Mouse (Mus musculus): ENCODE data around the gene Hras. TPM values are rescaled to one million over a fixed set of nuclear protein-coding genes. Genes with fewer than 3 reads are reported as not detected.

The Hras gene
- polyA plus RNA-seq, 1 experiment from 2014 or later: 93.9 TPM

DNA sequence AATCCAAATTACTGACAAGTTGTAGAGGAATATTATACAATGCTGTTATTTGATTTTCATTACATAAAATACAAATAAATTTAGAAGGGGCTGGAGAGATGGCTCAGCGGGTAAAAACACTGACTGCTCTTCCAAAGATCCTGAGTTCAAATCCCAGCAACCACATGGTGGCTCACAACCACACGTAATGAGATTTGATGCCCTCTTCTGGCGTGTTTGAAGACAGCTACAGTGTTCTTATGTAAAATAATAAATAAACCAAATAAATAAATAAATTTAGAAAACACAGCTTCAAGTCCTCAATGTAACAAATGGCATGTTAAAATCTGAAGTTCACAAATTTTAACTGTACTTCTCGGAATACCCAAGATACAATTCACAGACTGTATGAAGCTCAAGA, 18.7 kb downstream of the Hras start:
- WGBS: 80% methylated on average over 4 of the region's 4 CpGs
- Histone ChIP-seq H3K27ac (replicated peaks in 1 of 2; ENCODE audit: control insufficient read depth in 1 of 2, insufficient read depth in 1 of 2, low read depth in 2 of 2, low read length in 2 of 2) (no peak overlapping the region), H3K9ac (ENCODE audit: low read length) (no peak overlapping the region), H3K4me2 (ENCODE audit: low read length) (no peak overlapping the region), H3K36me3 (ENCODE audit: control insufficient read depth, insufficient read depth, low read length) (no peaks in the 10 kb centered on the region), H3K9me3 (ENCODE audit: control insufficient read depth, low read length) (no peaks in the 10 kb centered on the region), H3K27me3 (ENCODE audit: control insufficient read depth, insufficient read depth, low read length) (peaks cover 10% of the 10 kb centered on the region; the same call in 1 of the 2 replicates), H3K4me3 (ENCODE audit: control insufficient read depth in 1 of 2, insufficient read depth in 1 of 2, low read depth in 1 of 2, low read length in 2 of 2) (no peak overlapping the region), H3K4me1 (ENCODE audit: control insufficient read depth in 2 of 2, insufficient read depth in 2 of 2, low read length in 2 of 2) (peaks cover 5 to 6% of the 10 kb centered on the region in 2 experiments; a peak in 2 of 4 replicates)
- ATAC-seq (ENCODE audit: insufficient number of reproducible peaks, insufficient read depth, low FRiP score, low read depth): no peak

- no peaks in the 10 kb centered on the region for H3K9me3 ChIP-seq (ENCODE audit: control insufficient read depth, low read length)
- H3K27me3 ChIP-seq (ENCODE audit: control insufficient read depth, insufficient read depth, low read length): peaks cover 10% of the 10 kb centered on the region; the same call in 1 of the 2 replicates
- WGBS: 92% methylated on average over 5 of the region's 5 CpGs
- peak overlapping the region; percentile 96 to 99; a peak in 1 of 4 replicates for H3K27ac ChIP-seq (replicated peaks in 1 of 2; ENCODE audit: control insufficient read depth in 1 of 2, insufficient read depth in 1 of 2, low read depth in 2 of 2, low read length in 2 of 2)
- ATAC-seq (ENCODE audit: insufficient number of reproducible peaks, insufficient read depth, low FRiP score, low read depth): no peak
- peak overlapping the region; percentile 73 for H3K4me2 ChIP-seq (ENCODE audit: low read length)
- H3K4me3 ChIP-seq (ENCODE audit: control insufficient read depth in 1 of 2, insufficient read depth in 1 of 2, low read depth in 1 of 2, low read length in 2 of 2): peak overlapping the region; percentile 57 to 91; a peak in 3 of 4 replicates
- no peaks in the 10 kb centered on the region for H3K36me3 ChIP-seq (ENCODE audit: control insufficient read depth, insufficient read depth, low read length)
- H3K9ac ChIP-seq (ENCODE audit: low read length): peak overlapping the region; percentile 72
- peaks cover 6 to 11% of the 10 kb centered on the region in 2 experiments; a peak in 3 of 4 replicates for H3K4me1 ChIP-seq (ENCODE audit: control insufficient read depth in 2 of 2, insufficient read depth in 2 of 2, low read length in 2 of 2)
These were observed 20.4 kb downstream of the Hras start for GRCm38 (mm10) chr7:141173323-141173850.

DNA sequence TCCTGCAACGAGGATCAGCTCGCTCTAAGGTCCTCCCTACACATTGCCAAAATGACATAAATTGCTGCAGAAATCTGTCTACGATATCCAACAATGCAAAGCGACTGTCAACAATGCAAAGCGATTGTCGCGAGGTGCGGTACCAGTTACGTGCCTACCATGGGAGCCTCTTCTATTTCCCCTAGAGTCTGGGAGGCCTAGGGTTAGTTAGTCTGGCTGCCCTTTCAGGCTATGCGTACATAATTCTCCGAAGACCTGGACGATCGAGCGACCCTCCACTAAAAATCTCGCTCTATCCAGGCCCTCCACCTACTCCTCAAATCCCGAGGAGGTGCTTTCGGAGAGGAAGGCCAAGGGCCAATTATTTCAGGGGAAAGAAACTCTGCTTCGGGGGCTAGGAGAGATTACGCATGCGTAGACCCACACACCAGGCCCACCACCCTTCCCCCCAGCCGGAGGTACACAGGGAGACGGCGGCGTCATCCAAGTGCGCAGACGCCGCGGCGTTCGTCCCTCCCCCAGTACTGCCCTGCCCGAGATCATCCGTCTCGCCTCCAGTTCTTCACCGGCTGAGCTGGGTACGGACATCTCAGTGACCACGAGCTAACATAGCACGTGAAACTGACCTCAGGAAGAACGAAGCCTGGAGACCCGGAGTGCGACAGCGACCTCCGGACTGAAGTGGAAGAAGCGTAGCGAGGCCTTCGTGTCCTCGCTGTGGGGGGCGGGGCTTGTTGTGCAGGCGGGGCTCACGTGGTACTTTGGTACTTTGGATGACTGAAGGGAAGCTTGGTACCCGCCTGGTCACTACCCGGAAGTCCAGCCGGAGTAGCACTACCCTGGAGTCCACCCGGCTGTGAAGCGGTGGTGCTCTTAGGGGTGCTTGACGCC, 21.4 kb downstream of the Hras start, which contains the start of gene Rnh1:
Gene Rnh1 (minus strand): TSS at position 742 of the 891 bp plus-strand sequence.
- peak within 1 kb of the TSS; percentile 73 for H3K4me2 ChIP-seq (ENCODE audit: low read length)
- peaks cover 9% of the 10 kb centered on the region; the same call in 1 of the 2 replicates for H3K27me3 ChIP-seq (ENCODE audit: control insufficient read depth, insufficient read depth, low read length)
- WGBS: 3% methylated on average over 55 of the region's 55 CpGs
- H3K4me3 ChIP-seq (ENCODE audit: control insufficient read depth in 1 of 2, insufficient read depth in 1 of 2, low read depth in 1 of 2, low read length in 2 of 2): peak within 1 kb of the TSS; percentile 57 to 91
- H3K9ac ChIP-seq (ENCODE audit: low read length): peak within 1 kb of the TSS; percentile 72
- peaks cover 10 to 19% of the 10 kb centered on the region in 2 experiments; a peak in 3 of 4 replicates for H3K4me1 ChIP-seq (ENCODE audit: control insufficient read depth in 2 of 2, insufficient read depth in 2 of 2, low read length in 2 of 2)
- peak; percentile 95 for ATAC-seq (ENCODE audit: insufficient number of reproducible peaks, insufficient read depth, low FRiP score, low read depth)
- H3K9me3 ChIP-seq (ENCODE audit: control insufficient read depth, low read length): no peaks in the 10 kb centered on the region
- H3K27ac ChIP-seq (replicated peaks in 1 of 2; ENCODE audit: control insufficient read depth in 1 of 2, insufficient read depth in 1 of 2, low read depth in 2 of 2, low read length in 2 of 2): peak within 1 kb of the TSS; percentile 96 to 99
- no peaks in the 10 kb centered on the region for H3K36me3 ChIP-seq (ENCODE audit: control insufficient read depth, insufficient read depth, low read length)

- Histone ChIP-seq H3K4me1 (ENCODE audit: control insufficient read depth in 2 of 2, insufficient read depth in 2 of 2, low read length in 2 of 2) (peaks cover 10 to 19% of the 10 kb centered on the region in 2 experiments; a peak in 3 of 4 replicates), H3K9me3 (ENCODE audit: control insufficient read depth, low read length) (no peaks in the 10 kb centered on the region), H3K36me3 (ENCODE audit: control insufficient read depth, insufficient read depth, low read length) (peaks cover 16% of the 10 kb centered on the region; the same call in 1 of the 2 replicates), H3K4me2 (ENCODE audit: low read length) (no peak overlapping the region), H3K27me3 (ENCODE audit: control insufficient read depth, insufficient read depth, low read length) (no peaks in the 10 kb centered on the region), H3K27ac (replicated peaks in 1 of 2; ENCODE audit: control insufficient read depth in 1 of 2, insufficient read depth in 1 of 2, low read depth in 2 of 2, low read length in 2 of 2) (no peak overlapping the region), H3K9ac (ENCODE audit: low read length) (no peak overlapping the region), H3K4me3 (ENCODE audit: control insufficient read depth in 1 of 2, insufficient read depth in 1 of 2, low read depth in 1 of 2, low read length in 2 of 2) (no peak overlapping the region)
- no peak for ATAC-seq (ENCODE audit: insufficient number of reproducible peaks, insufficient read depth, low FRiP score, low read depth)
These were observed 23.9 kb downstream of the Hras start for GRCm38 (mm10) chr7:141169866-141170265.

- H3K36me3 ChIP-seq (ENCODE audit: control insufficient read depth, insufficient read depth, low read length): peaks cover 20% of the 10 kb centered on the region
- H3K4me1 ChIP-seq (ENCODE audit: control insufficient read depth in 2 of 2, insufficient read depth in 2 of 2, low read length in 2 of 2): peaks cover 12 to 19% of the 10 kb centered on the region in 2 experiments; a peak in 3 of 4 replicates
- H3K4me3 ChIP-seq (ENCODE audit: control insufficient read depth in 1 of 2, insufficient read depth in 1 of 2, low read depth in 1 of 2, low read length in 2 of 2): 0 out of 4 replicates have a peak overlapping the region, but pooled peaks of 1 of the 2 experiments have one; percentile 55
- no peak for ATAC-seq (ENCODE audit: insufficient number of reproducible peaks, insufficient read depth, low FRiP score, low read depth)
- peak overlapping the region; percentile 75 for H3K4me2 ChIP-seq (ENCODE audit: low read length)
- 57% methylated on average over 1 of the region's 1 CpGs for whole genome bisulfite sequencing
- H3K9ac ChIP-seq (ENCODE audit: low read length): peak overlapping the region; percentile 80; the same call in 1 of the 2 replicates
- no peaks in the 10 kb centered on the region for H3K27me3 ChIP-seq (ENCODE audit: control insufficient read depth, insufficient read depth, low read length)
- no peak overlapping the region for H3K27ac ChIP-seq (replicated peaks in 1 of 2; ENCODE audit: control insufficient read depth in 1 of 2, insufficient read depth in 1 of 2, low read depth in 2 of 2, low read length in 2 of 2)
- H3K9me3 ChIP-seq (ENCODE audit: control insufficient read depth, low read length): no peaks in the 10 kb centered on the region
These were observed 24.5 kb downstream of the Hras start for GRCm38 (mm10) chr7:141169300-141169699.

- 1% methylated on average over 22 of the region's 22 CpGs for WGBS
- no peak for ATAC-seq (ENCODE audit: insufficient number of reproducible peaks, insufficient read depth, low FRiP score, low read depth)
- Histone ChIP-seq H3K27me3 (ENCODE audit: control insufficient read depth, insufficient read depth, low read length) (no peaks in the 10 kb centered on the region), H3K9me3 (ENCODE audit: control insufficient read depth, low read length) (no peaks in the 10 kb centered on the region), H3K4me3 (ENCODE audit: control insufficient read depth in 1 of 2, insufficient read depth in 1 of 2, low read depth in 1 of 2, low read length in 2 of 2) (peak overlapping the region; percentile 55), H3K4me2 (ENCODE audit: low read length) (peak overlapping the region; percentile 75), H3K36me3 (ENCODE audit: control insufficient read depth, insufficient read depth, low read length) (peaks cover 28% of the 10 kb centered on the region), H3K9ac (ENCODE audit: low read length) (peak overlapping the region; percentile 80), H3K4me1 (ENCODE audit: control insufficient read depth in 2 of 2, insufficient read depth in 2 of 2, low read length in 2 of 2) (peaks cover 12 to 19% of the 10 kb centered on the region in 2 experiments; a peak in 3 of 4 replicates), H3K27ac (replicated peaks in 1 of 2; ENCODE audit: control insufficient read depth in 1 of 2, insufficient read depth in 1 of 2, low read depth in 2 of 2, low read length in 2 of 2) (peak overlapping the region; percentile 3 to 36; a peak in 2 of 4 replicates)
These were observed 25.3 kb downstream of the Hras start for GRCm38 (mm10) chr7:141168518-141168953.

GRCm38 (mm10) chr7:141167901-141168517, 25.8 kb downstream of the Hras start:
- Histone ChIP-seq H3K27ac (replicated peaks in 1 of 2; ENCODE audit: control insufficient read depth in 1 of 2, insufficient read depth in 1 of 2, low read depth in 2 of 2, low read length in 2 of 2) (peak overlapping the region; percentile 3 to 36; a peak in 2 of 4 replicates), H3K4me3 (ENCODE audit: control insufficient read depth in 1 of 2, insufficient read depth in 1 of 2, low read depth in 1 of 2, low read length in 2 of 2) (peak overlapping the region; percentile 55), H3K9me3 (ENCODE audit: control insufficient read depth, low read length) (no peaks in the 10 kb centered on the region), H3K4me1 (ENCODE audit: control insufficient read depth in 2 of 2, insufficient read depth in 2 of 2, low read length in 2 of 2) (peaks cover 10 to 15% of the 10 kb centered on the region in 2 experiments; a peak in 3 of 4 replicates), H3K27me3 (ENCODE audit: control insufficient read depth, insufficient read depth, low read length) (no peaks in the 10 kb centered on the region), H3K9ac (ENCODE audit: low read length) (peak overlapping the region; percentile 80), H3K4me2 (ENCODE audit: low read length) (peak overlapping the region; percentile 75), H3K36me3 (ENCODE audit: control insufficient read depth, insufficient read depth, low read length) (peaks cover 33% of the 10 kb centered on the region)
- 12% methylated on average over 7 of the region's 7 CpGs for WGBS
- no peak for ATAC-seq (ENCODE audit: insufficient number of reproducible peaks, insufficient read depth, low FRiP score, low read depth)

Data from heart, embryonic 14.5 days (tissue).